Comparison of ENCODE assay signal across 25 mouse cellular contexts in genomic region chr19:11974223-11974540, GRCm38 (mm10). TPM values are rescaled to one million over a fixed set of nuclear protein-coding genes. Genes with fewer than 3 reads are reported as not detected.
DNase-seq lines count a peak whose midpoint lies in the region; ATAC-seq and TF ChIP-seq lines count a peak whose summit lies in the region.
"Had no signal": no experiment of that assay in that cellular context is flagged by ENCODE, and none has a peak within 500 bp of the region (broad histone marks: within the 10 kb centered on the region; RNA-seq: fewer than 3 reads in every experiment).

No protein-coding gene starts in this region.

- intact Hi-C loops in heart, postnatal 10 days (cut with DNase I) = no loop called here

- DNase-seq in liver, embryonic 13.5 days = no peak
- DNase-seq in liver, embryonic 11.5 days (ENCODE audit: low spot score) = no peak
- peak; percentile 40 for DNase-seq in lung, embryonic 14.5 days
- DNase-seq in lung, postnatal 10 days = peak; percentile 50
- no peak for DNase-seq in spleen, postnatal 14 days (ENCODE audit: low spot score in 2 of 2)
- no peak for DNase-seq in heart, postnatal 10 days
- DNase-seq: cerebellum, adult 11-12 months; cerebellum, postnatal 10 days; gastrocnemius, postnatal 25 days; heart, adult 18-20 months; heart, postnatal 4 days; kidney, postnatal 25 days; thymus, postnatal 14 days had no signal

- TF ChIP-seq CTCF in lung, embryonic 14.5 days (IDR thresholded peaks at IDR 0.05; ENCODE audit: low read depth) = no peak

- H3K9me3 ChIP-seq in liver, embryonic 13.5 days (replicated peaks) = no peaks in the 10 kb centered on the region
- H3K9me3 ChIP-seq in liver, embryonic 11.5 days (ENCODE audit: control insufficient read depth, low read length) = no peaks in the 10 kb centered on the region
- H3K9me3 ChIP-seq in lung, embryonic 14.5 days (ENCODE audit: low read depth, low read length) = no peaks in the 10 kb centered on the region
- H3K9me3 ChIP-seq in stomach, embryonic 16.5 days (replicated peaks; ENCODE audit: control insufficient read depth, low read length) = no peaks in the 10 kb centered on the region
- H3K9me3 ChIP-seq: forebrain, embryonic 13.5 days; G1E; limb, embryonic 12.5 days; midbrain, embryonic 12.5 days; neural tube, embryonic 15.5 days had no signal

- H3K27me3 ChIP-seq in liver, embryonic 13.5 days = no peaks in the 10 kb centered on the region
- no peaks in the 10 kb centered on the region for H3K27me3 ChIP-seq in liver, embryonic 11.5 days (replicated peaks; ENCODE audit: control insufficient read depth, insufficient read depth, low read length)
- no peaks in the 10 kb centered on the region for H3K27me3 ChIP-seq in lung, embryonic 14.5 days (ENCODE audit: insufficient read depth, low read length)
- H3K27me3 ChIP-seq in stomach, embryonic 16.5 days (ENCODE audit: control insufficient read depth, insufficient read depth, low read length) = no peaks in the 10 kb centered on the region
- H3K27me3 ChIP-seq: CH12.LX; forebrain, embryonic 13.5 days; limb, embryonic 12.5 days; midbrain, embryonic 12.5 days; neural tube, embryonic 15.5 days; Patski had no signal

- 0 out of 2 replicates have a peak overlapping the region, but pooled peaks have one; percentile 26 for H3K27ac ChIP-seq in liver, embryonic 13.5 days
- H3K27ac ChIP-seq in liver, embryonic 11.5 days (ENCODE audit: low read depth, low read length) = no peak overlapping the region
- no peak overlapping the region for H3K27ac ChIP-seq in lung, embryonic 14.5 days (ENCODE audit: low read depth)
- H3K27ac ChIP-seq in stomach, embryonic 16.5 days (ENCODE audit: low read length) = peak overlapping the region; percentile 63
- H3K27ac ChIP-seq: forebrain, embryonic 13.5 days; hindbrain, embryonic 14.5 days; layer of hippocampus, adult 2 months; limb, embryonic 12.5 days; liver, embryonic 14.5 days; midbrain, embryonic 12.5 days; neural tube, embryonic 15.5 days had no signal

- H3K9ac ChIP-seq in liver, embryonic 13.5 days = no peak overlapping the region
- H3K9ac ChIP-seq in liver, embryonic 11.5 days (ENCODE audit: low read depth, low read length) = no peak overlapping the region
- H3K9ac ChIP-seq in lung, embryonic 14.5 days = no peak overlapping the region
- H3K9ac ChIP-seq in stomach, embryonic 16.5 days (ENCODE audit: low read length) = no peak overlapping the region
- H3K9ac ChIP-seq: forebrain, embryonic 13.5 days; hindbrain, embryonic 14.5 days; limb, embryonic 12.5 days; liver, embryonic 14.5 days; midbrain, embryonic 12.5 days; neural tube, embryonic 15.5 days had no signal

- H3K36me3 ChIP-seq in liver, embryonic 13.5 days = peaks cover 93% of the 10 kb centered on the region
- peaks cover 47% of the 10 kb centered on the region for H3K36me3 ChIP-seq in liver, embryonic 11.5 days (ENCODE audit: control insufficient read depth, insufficient read depth, low read length)
- peaks cover 88% of the 10 kb centered on the region for H3K36me3 ChIP-seq in lung, embryonic 14.5 days (ENCODE audit: insufficient read depth)
- H3K36me3 ChIP-seq in stomach, embryonic 16.5 days (ENCODE audit: control insufficient read depth, insufficient read depth, low read length) = peaks cover 39% of the 10 kb centered on the region

- no peak overlapping the region for H3K4me2 ChIP-seq in liver, embryonic 13.5 days
- H3K4me2 ChIP-seq in liver, embryonic 11.5 days = no peak overlapping the region
- H3K4me2 ChIP-seq in lung, embryonic 14.5 days = no peak overlapping the region
- H3K4me2 ChIP-seq in stomach, embryonic 16.5 days (ENCODE audit: low read depth, low read length) = no peak overlapping the region
- H3K4me2 ChIP-seq: forebrain, embryonic 13.5 days; hindbrain, embryonic 14.5 days; limb, embryonic 12.5 days; midbrain, embryonic 12.5 days; neural tube, embryonic 15.5 days had no signal

- 84% methylated on average over 2 of the region's 2 CpGs for WGBS in liver, embryonic 13.5 days (ENCODE audit: insufficient replicate concordance)
- 84% methylated on average over 2 of the region's 2 CpGs for WGBS in liver, embryonic 11.5 days
- 67% methylated on average over 2 of the region's 2 CpGs for WGBS in lung, embryonic 14.5 days
- 68% methylated on average over 2 of the region's 2 CpGs for WGBS in stomach, embryonic 16.5 days

- no peak for ATAC-seq in liver, embryonic 13.5 days (ENCODE audit: low read depth)
- ATAC-seq in liver, embryonic 11.5 days (replicated peaks; ENCODE audit: low FRiP score) = no peak
- ATAC-seq in lung, embryonic 14.5 days (ENCODE audit: insufficient read depth) = peak; percentile 73
- ATAC-seq in stomach, embryonic 16.5 days (ENCODE audit: insufficient read depth, low FRiP score) = 0 out of 2 replicates have a peak, but pooled peaks have one; percentile 56
- ATAC-seq: forebrain, embryonic 13.5 days; inflammation-experienced regulatory T-cells, adult 6 months; Patski had no signal

- peaks cover 41% of the 10 kb centered on the region for H3K4me1 ChIP-seq in liver, embryonic 13.5 days (replicated peaks)
- peaks cover 5% of the 10 kb centered on the region; the same call in 1 of the 2 replicates for H3K4me1 ChIP-seq in liver, embryonic 11.5 days (replicated peaks; ENCODE audit: control insufficient read depth, insufficient read depth, low read length)
- no peaks in the 10 kb centered on the region for H3K4me1 ChIP-seq in lung, embryonic 14.5 days (ENCODE audit: insufficient read depth)
- H3K4me1 ChIP-seq in stomach, embryonic 16.5 days (ENCODE audit: control insufficient read depth, insufficient read depth, low read length) = peaks cover 6% of the 10 kb centered on the region

- no peak overlapping the region for H3K4me3 ChIP-seq in liver, embryonic 13.5 days (replicated peaks)
- H3K4me3 ChIP-seq in liver, embryonic 11.5 days (ENCODE audit: low read depth, low read length) = no peak overlapping the region
- H3K4me3 ChIP-seq in lung, embryonic 14.5 days (ENCODE audit: low read depth, low read length) = no peak overlapping the region
- H3K4me3 ChIP-seq in stomach, embryonic 16.5 days (replicated peaks; ENCODE audit: low read length) = no peak overlapping the region
- H3K4me3 ChIP-seq: forebrain, embryonic 13.5 days; layer of hippocampus, adult 2 months; limb, embryonic 12.5 days; midbrain, embryonic 12.5 days; neural tube, embryonic 15.5 days had no signal

RNA-seq across cellular contexts. Expression of gene Osbp, which starts 8.4 kb away (rescaled TPM):
- polyA plus RNA-seq in liver, embryonic 13.5 days (2015; fragmentation: Nextera tagmentation; extraction: Ambion mirVana) = 2.2 and 2.4 TPM in 2 replicates
- polyA plus RNA-seq in liver, embryonic 11.5 days (2014; fragmentation: Nextera tagmentation; extraction: Ambion mirVana) = 5.2 and 6.8 TPM in 2 replicates
- polyA plus RNA-seq in lung, embryonic 14.5 days (2014; fragmentation: Nextera tagmentation; extraction: Ambion mirVana) = 7.4 and 7.5 TPM in 2 replicates
- polyA plus RNA-seq in stomach, embryonic 16.5 days (2015; fragmentation: Nextera tagmentation; extraction: Ambion mirVana) = 4.1 and 4.6 TPM in 2 replicates
- 10 to 100 TPM; 74.0 to 83.6 TPM for total RNA-seq in heart, postnatal 10 days (2021)

Comparison
In these comparisons a context has a peak if more than half of its experiments do, and no peak if none do; other contexts are left out.
1. H3K27ac ChIP-seq: peak in liver, embryonic 13.5 days (single experiment) and stomach, embryonic 16.5 days (single experiment); none in liver, embryonic 11.5 days (single experiment) and lung, embryonic 14.5 days (single experiment).
2. ATAC-seq: peak in lung, embryonic 14.5 days (single experiment) and stomach, embryonic 16.5 days (single experiment); none in liver, embryonic 13.5 days (single experiment) and liver, embryonic 11.5 days (single experiment).
3. DNase-seq: peak in lung, embryonic 14.5 days (single experiment) and lung, postnatal 10 days (single experiment); none in liver, embryonic 13.5 days (single experiment), liver, embryonic 11.5 days (single experiment), spleen, postnatal 14 days (0 of 2) and heart, postnatal 10 days (0 of 2).